Mouse (Mus musculus): Measurements from ENCODE around the gene Atxn2l.
A peak's percentile ranks its signal among the peaks of the same experiment; 100 is the strongest.
"Not testable (repeated sequence)": the region's sequence is repeated elsewhere in the genome, so short reads cannot be mapped to it uniquely, and the experiment has no call there.

The Atxn2l gene

GRCm38 (mm10) chr7:126491005-126491404 lies 12.2 kb downstream of the Atxn2l start:
- no peak for DNase-seq (ENCODE audit: low spot score)

- DNase-seq (ENCODE audit: low spot score), result not testable (repeated sequence)
Observed at GRCm38 (mm10) chr7:126487617-126488385, 15.4 kb downstream of the Atxn2l start.

- peak; percentile 98 for DNase-seq (ENCODE audit: low spot score)
Observed at GRCm38 (mm10) chr7:126487052-126487483, 16.2 kb downstream of the Atxn2l start, which contains the start of gene Tufm. TSS of gene Tufm (plus strand) at chr7:126487361.

GRCm38 (mm10) chr7:126482392-126482871 lies 20.8 kb downstream of the Atxn2l start:
- peak; percentile 83 for DNase-seq (ENCODE audit: low spot score)

- DNase-seq (ENCODE audit: low spot score), result peak; percentile 68
Observed at GRCm38 (mm10) chr7:126481699-126482098, 21.5 kb downstream of the Atxn2l start.

GRCm38 (mm10) chr7:126474993-126475581 lies 28.1 kb downstream of the Atxn2l start, which contains the start of gene Sh2b1:
TSS of gene Sh2b1 (minus strand) at chr7:126475424.
- DNase-seq (ENCODE audit: low spot score), result peak; percentile 94

- DNase-seq (ENCODE audit: low spot score), result no peak
Observed at GRCm38 (mm10) chr7:126474486-126474955, 28.7 kb downstream of the Atxn2l start.

- DNase-seq (ENCODE audit: low spot score), result no peak
Observed at GRCm38 (mm10) chr7:126473470-126474086, 29.7 kb downstream of the Atxn2l start.

GRCm38 (mm10) chr7:126472713-126473112 lies 30.5 kb downstream of the Atxn2l start:
- DNase-seq (ENCODE audit: low spot score), result no peak

GRCm38 (mm10) chr7:126472306-126472705 lies 30.9 kb downstream of the Atxn2l start:
- DNase-seq (ENCODE audit: low spot score), result no peak

- DNase-seq (ENCODE audit: low spot score), result no peak
Observed at GRCm38 (mm10) chr7:126471853-126472252, 31.4 kb downstream of the Atxn2l start.

GRCm38 (mm10) chr7:126471361-126471760 lies 31.9 kb downstream of the Atxn2l start:
- DNase-seq (ENCODE audit: low spot score), result no peak

GRCm38 (mm10) chr7:126470077-126470476 lies 33.2 kb downstream of the Atxn2l start:
- no peak for DNase-seq (ENCODE audit: low spot score)

GRCm38 (mm10) chr7:126467834-126468627 lies 35.2 kb downstream of the Atxn2l start:
- no peak for DNase-seq (ENCODE audit: low spot score)

- DNase-seq (ENCODE audit: low spot score), result peak; percentile 69
Observed at GRCm38 (mm10) chr7:126467271-126467670, 36.0 kb downstream of the Atxn2l start.

GRCm38 (mm10) chr7:126466707-126467106 lies 36.5 kb downstream of the Atxn2l start:
- no peak for DNase-seq (ENCODE audit: low spot score)

GRCm38 (mm10) chr7:126466116-126466515 lies 37.1 kb downstream of the Atxn2l start:
- DNase-seq (ENCODE audit: low spot score), result no peak

- no peak for DNase-seq (ENCODE audit: low spot score)
Observed at GRCm38 (mm10) chr7:126465246-126466030, 37.8 kb downstream of the Atxn2l start.

GRCm38 (mm10) chr7:126464836-126465235 lies 38.4 kb downstream of the Atxn2l start:
- DNase-seq (ENCODE audit: low spot score), result no peak

GRCm38 (mm10) chr7:126464121-126464520 lies 39.1 kb downstream of the Atxn2l start:
- no peak for DNase-seq (ENCODE audit: low spot score)

GRCm38 (mm10) chr7:126463547-126463946 lies 39.7 kb downstream of the Atxn2l start:
- DNase-seq (ENCODE audit: low spot score), result no peak
